In the genomic region with DNA sequence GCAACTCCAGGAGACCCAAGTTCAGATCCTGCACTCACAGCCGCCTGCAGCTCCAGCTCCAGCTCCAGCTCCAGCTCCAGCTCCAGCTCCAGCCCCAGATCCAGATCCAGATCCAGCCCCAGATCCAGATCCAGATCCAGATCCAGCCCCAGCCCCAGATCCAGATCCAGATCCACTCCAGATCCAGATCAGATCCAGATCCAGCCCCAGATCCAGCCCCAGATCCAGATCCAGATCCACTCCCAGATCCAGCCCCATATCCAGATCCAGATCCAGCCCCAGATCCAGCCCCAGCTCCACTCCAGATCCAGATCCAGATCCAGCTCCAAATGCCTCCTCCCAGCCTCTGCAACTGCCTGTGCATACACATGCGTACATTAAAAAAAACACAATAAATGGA, we compare ENCODE assay signal across 25 mouse cellular contexts.
A peak's percentile ranks its signal among the peaks of the same experiment; 100 is the strongest.
DNase-seq lines count a peak whose midpoint lies in the region; ATAC-seq lines count a peak whose summit lies in the region.
"Had no signal": no experiment of that assay in that cellular context is flagged by ENCODE, and none has a peak within 500 bp of the region (broad histone marks: within the 10 kb centered on the region; RNA-seq: fewer than 3 reads in every experiment).

No protein-coding gene starts in this region.

- H3K4me2 ChIP-seq in intestine, embryonic 16.5 days (ENCODE audit: low read depth, low read length) = no peak overlapping the region
- H3K4me2 ChIP-seq: embryonic facial prominence, embryonic 13.5 days; embryonic facial prominence, embryonic 15.5 days; forebrain, embryonic 12.5 days had no signal

- H3K9ac ChIP-seq in intestine, embryonic 16.5 days (ENCODE audit: low read depth, low read length) = no peak overlapping the region
- H3K9ac ChIP-seq: embryonic facial prominence, embryonic 13.5 days; embryonic facial prominence, embryonic 15.5 days; forebrain, embryonic 12.5 days had no signal

- WGBS in intestine, embryonic 16.5 days = 89% methylated on average over 2 of the region's 2 CpGs

- no peaks in the 10 kb centered on the region for H3K9me3 ChIP-seq in intestine, embryonic 16.5 days (ENCODE audit: control insufficient read depth, low read length)
- H3K9me3 ChIP-seq: embryonic facial prominence, embryonic 13.5 days; embryonic facial prominence, embryonic 15.5 days; forebrain, embryonic 10.5 days; forebrain, embryonic 12.5 days had no signal

- no peaks in the 10 kb centered on the region for H3K36me3 ChIP-seq in intestine, embryonic 16.5 days (ENCODE audit: control insufficient read depth, insufficient read depth, low read length)
- H3K36me3 ChIP-seq: embryonic facial prominence, embryonic 13.5 days; embryonic facial prominence, embryonic 15.5 days; forebrain, embryonic 10.5 days; forebrain, embryonic 12.5 days; G1E had no signal

- no peak for ATAC-seq in intestine, embryonic 16.5 days
- ATAC-seq: activated CD4-positive, CD25-positive, alpha-beta regulatory T cell, adult 4 months; forebrain, embryonic 14.5 days; forebrain, embryonic 16.5 days; Patski had no signal

- H3K27ac ChIP-seq in intestine, embryonic 16.5 days (ENCODE audit: low read length) = no peak overlapping the region
- H3K27ac ChIP-seq: embryonic facial prominence, embryonic 13.5 days; embryonic facial prominence, embryonic 15.5 days; forebrain, embryonic 10.5 days; forebrain, embryonic 12.5 days had no signal

- no peaks in the 10 kb centered on the region for H3K27me3 ChIP-seq in intestine, embryonic 16.5 days (replicated peaks; ENCODE audit: control insufficient read depth, insufficient read depth, low read length)
- H3K27me3 ChIP-seq: embryonic facial prominence, embryonic 13.5 days; embryonic facial prominence, embryonic 15.5 days; forebrain, embryonic 12.5 days; Patski had no signal

- H3K4me3 ChIP-seq in intestine, embryonic 16.5 days (ENCODE audit: low read length) = no peak overlapping the region
- H3K4me3 ChIP-seq: embryonic facial prominence, embryonic 13.5 days; embryonic facial prominence, embryonic 15.5 days; erythroblast, embryonic 14.5 days; forebrain, embryonic 10.5 days; forebrain, embryonic 12.5 days had no signal

- peak; percentile 31 for DNase-seq in ES-CJ7 (ENCODE audit: low read depth, low spot score)
- DNase-seq in R1 (ENCODE audit: low read depth, low spot score) = peak; percentile 55
- peak; percentile 28 for DNase-seq in brain, adult 2 months (ENCODE audit: low read depth, low spot score)
- DNase-seq in layer of hippocampus, postnatal 14 days (ENCODE audit: low spot score in 2 of 2) = no peak
- DNase-seq: adrenal gland, adult 8-10 months; adrenal gland, postnatal 14 days; adrenal gland, postnatal 36 days; cerebellum, adult 11 months; cerebellum, adult 18-20 months; cerebellum, adult 8-10 months; cerebellum, adult 9-11 months; cerebellum, postnatal 14 days; cerebellum, postnatal 36 days; embryo, embryonic 11 days had no signal

- no peaks in the 10 kb centered on the region for H3K4me1 ChIP-seq in intestine, embryonic 16.5 days (ENCODE audit: control insufficient read depth, insufficient read depth, low read length)
- H3K4me1 ChIP-seq: embryonic facial prominence, embryonic 13.5 days; embryonic facial prominence, embryonic 15.5 days had no signal

Comparison
In these comparisons a context has a peak if more than half of its experiments do, and no peak if none do; other contexts are left out.
1. DNase-seq: peak in ES-CJ7 (single experiment), R1 (single experiment) and brain, adult 2 months (single experiment); none in layer of hippocampus, postnatal 14 days (0 of 2).